Mouse (Mus musculus) cerebellum, adult 2 months (tissue): ENCODE results near the gene Apln.

ENCODE experiments used
- CTCF ChIP-seq: fragments of 200-500 bp; IDR thresholded peaks from 2 replicates; pipeline ENCODE4 v1.5.1; 2011; ENCODE audit warnings: low read depth, mild to moderate bottlenecking, control low read depth, low read length, moderate library complexity, borderline replicate concordance; ENCODE audit not compliant: insufficient read depth
- POLR2A ChIP-seq: fragments of 200-500 bp; IDR thresholded peaks from 2 replicates; pipeline ENCODE4 v1.6.1; 2011; ENCODE audit warnings: low read length, control low read depth, borderline replicate concordance; ENCODE audit not compliant: insufficient read depth

- TF ChIP-seq POLR2A (no peak), CTCF (peak; percentile 77)
Observed at GRCm38 (mm10) chrX:47992606-47993005, 42.0 kb downstream of the Apln start.
